Mouse (Mus musculus) activated CD4-positive, CD25-positive, alpha-beta regulatory T cell, adult 9 weeks (primary cell): Measurements from ENCODE around the gene Zfp719. TPM values are rescaled to one million over a fixed set of nuclear protein-coding genes. Genes with fewer than 3 reads are reported as not detected.

Experiments used
- polyA plus RNA-seq: library from polyadenylated mRNA; unstranded; fragments of 100-300 nt; shearing (Covaris generic); gene quantifications from one replicate; pipeline ENCODE4 v1.2.1, GENCODE M21; 2017

Zfp719 gene
- 13.9 TPM for polyA plus RNA-seq

DNA sequence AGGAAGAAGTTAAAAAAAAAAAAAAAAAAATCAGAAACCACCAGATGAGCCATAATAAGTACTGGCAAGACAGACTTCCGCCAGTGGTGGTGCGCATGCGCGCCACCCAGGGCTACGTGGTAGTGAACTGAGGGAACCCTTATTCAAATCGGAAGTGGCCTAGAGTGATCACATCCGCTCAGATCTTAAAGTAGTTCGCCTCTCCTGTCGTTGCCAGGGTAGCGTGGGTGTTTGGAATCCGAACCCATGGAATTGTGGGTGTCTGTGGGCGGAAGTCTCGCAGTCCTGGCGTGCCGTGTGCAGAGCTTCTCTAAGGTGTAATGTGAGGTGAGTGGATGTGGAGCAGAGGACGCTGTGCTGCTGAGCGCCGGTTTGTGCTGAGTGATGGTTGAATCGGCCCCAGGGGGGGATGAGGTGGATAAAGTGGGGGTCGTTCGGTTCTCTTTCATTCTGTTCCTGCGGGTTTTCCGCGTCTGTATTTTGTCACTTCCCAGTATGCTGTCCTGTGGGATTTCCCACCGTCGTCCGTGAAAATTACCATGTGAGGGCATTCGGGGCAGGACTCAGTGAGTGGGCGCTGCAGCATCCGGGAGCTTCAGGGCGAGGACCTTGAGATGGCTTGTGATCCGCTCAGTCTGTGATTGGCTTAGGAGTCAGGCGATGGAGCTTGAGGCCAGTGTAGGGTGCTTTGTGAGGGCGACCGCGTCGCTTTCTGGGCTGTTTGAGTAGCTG is at the start of gene Zfp719:
TSS of gene Zfp719 (plus strand) at position 171 of the 732 bp plus-strand sequence.

GRCm38 (mm10) chr7:43544225-43544977 is 35.0 kb upstream of the Zfp719 start, which contains the start of gene Cd33:
Cd33 (minus strand) TSS chr7:43544428.

GRCm38 (mm10) chr7:43562006-43562633 is 17.3 kb upstream of the Zfp719 start, which contains the start of gene Zfp658:
Zfp658 (plus strand) TSS chr7:43562256.

DNA sequence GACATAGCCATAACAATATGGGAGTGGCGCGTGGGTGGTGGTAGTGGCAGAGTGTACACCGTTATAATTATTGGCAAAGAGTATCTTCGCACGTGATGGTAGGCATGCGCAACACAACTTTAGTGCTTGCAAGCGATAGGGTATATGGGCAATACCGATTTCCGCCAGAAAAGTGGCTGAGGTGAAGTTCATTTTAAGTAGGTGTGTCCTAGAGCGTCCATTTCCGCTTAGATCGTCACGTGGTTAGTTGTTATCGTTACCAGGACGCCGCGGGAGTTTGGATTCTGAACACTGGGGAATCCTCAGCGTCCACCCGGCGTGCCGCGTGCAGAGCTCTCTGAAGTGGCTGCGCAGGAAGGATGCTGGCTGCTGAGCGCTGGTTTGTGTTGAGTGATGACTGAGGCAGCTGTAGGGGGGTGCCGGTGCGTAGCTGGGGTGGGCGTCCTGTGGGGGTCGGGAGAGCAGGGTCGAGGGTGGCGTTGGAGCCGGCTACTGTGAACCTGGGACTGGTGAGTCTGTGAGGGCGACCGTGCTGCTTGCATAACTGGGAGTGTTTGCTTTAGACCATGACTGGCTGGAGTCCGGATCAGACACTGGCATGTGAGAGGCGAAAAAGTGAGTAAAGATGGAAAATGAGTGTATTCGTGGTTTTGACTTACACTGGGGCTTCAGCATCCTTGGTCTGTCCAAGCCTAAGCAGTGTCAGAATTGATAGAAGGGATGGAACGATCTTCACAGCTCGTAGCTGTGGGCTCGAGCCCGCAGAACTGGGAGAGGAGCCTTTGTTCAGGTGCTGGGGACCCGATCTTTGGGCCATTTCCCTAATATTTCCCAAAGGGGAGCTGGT is 27.7 kb downstream of the Zfp719 start, which contains the start of gene Zfp819:
TSS of gene Zfp819 (plus strand) at position 274 of the 847 bp plus-strand sequence.

GRCm38 (mm10) chr7:43634500-43634899 is 55.1 kb downstream of the Zfp719 start, which contains the start of gene Ceacam18:
Ceacam18 (plus strand) TSS chr7:43634707.

Other genes with a start within 250 kb of the Zfp719 start
- not detected for gene Siglecf, start 228.3 kb upstream of the Zfp719 start, polyA plus RNA-seq
- 0.31 TPM for gene Siglecg, start 171.4 kb upstream of the Zfp719 start, polyA plus RNA-seq
- gene Lim2, start 151.9 kb upstream of the Zfp719 start, polyA plus RNA-seq, result not detected
- gene Nkg7, start 142.5 kb upstream of the Zfp719 start, polyA plus RNA-seq, result 186 TPM
- not detected for gene Cldnd2, start 138.8 kb upstream of the Zfp719 start, polyA plus RNA-seq
- 153 TPM for gene Etfb, start 135.5 kb upstream of the Zfp719 start, polyA plus RNA-seq
- gene Gm45233, start 135.5 kb upstream of the Zfp719 start, polyA plus RNA-seq, result not detected
- gene Vsig10l, start 116.5 kb upstream of the Zfp719 start, polyA plus RNA-seq, result 3.5 TPM
- not detected for gene Iglon5, start 89.5 kb upstream of the Zfp719 start, polyA plus RNA-seq
- not detected for gene 4931406B18Rik, start 73.7 kb upstream of the Zfp719 start, polyA plus RNA-seq
- 0.29 TPM for gene Cd33, start 35.2 kb upstream of the Zfp719 start, polyA plus RNA-seq
- 5.5 TPM for gene Zfp658, start 17.4 kb upstream of the Zfp719 start, polyA plus RNA-seq
- not detected for gene Zfp819, start 27.6 kb downstream of the Zfp719 start, polyA plus RNA-seq
- not detected for gene Ceacam18, start 55.1 kb downstream of the Zfp719 start, polyA plus RNA-seq
- 1.4 TPM for gene Siglece, start 80.6 kb downstream of the Zfp719 start, polyA plus RNA-seq
- 3.6 TPM for gene Ctu1, start 92.4 kb downstream of the Zfp719 start, polyA plus RNA-seq
- not detected for gene Klk14, start 110.8 kb downstream of the Zfp719 start, polyA plus RNA-seq
- gene Klk13, start 133.0 kb downstream of the Zfp719 start, polyA plus RNA-seq, result not detected
- gene Klk12, start 189.3 kb downstream of the Zfp719 start, polyA plus RNA-seq, result not detected
- 0.38 TPM for gene Klk11, start 195.0 kb downstream of the Zfp719 start, polyA plus RNA-seq
- not detected for gene Klk10, start 201.4 kb downstream of the Zfp719 start, polyA plus RNA-seq
- 0.43 TPM for gene Klk9, start 212.3 kb downstream of the Zfp719 start, polyA plus RNA-seq
- gene Klk8, start 218.0 kb downstream of the Zfp719 start, polyA plus RNA-seq, result 144 TPM
- 0.24 TPM for gene Klk7, start 231.7 kb downstream of the Zfp719 start, polyA plus RNA-seq
- gene Klk6, start 244.9 kb downstream of the Zfp719 start, polyA plus RNA-seq, result not detected